Comparison of ENCODE assay signal across 28 mouse cellular contexts in genomic region chr10:5685608-5686007, GRCm38 (mm10). TPM values are rescaled to one million over a fixed set of nuclear protein-coding genes. Genes with fewer than 3 reads are reported as not detected.
DNase-seq lines count a peak whose midpoint lies in the region; ATAC-seq and TF ChIP-seq lines count a peak whose summit lies in the region.
"Had no signal": no experiment of that assay in that cellular context is flagged by ENCODE, and none has a peak within 500 bp of the region (broad histone marks: within the 10 kb centered on the region; RNA-seq: fewer than 3 reads in every experiment).

No protein-coding gene starts in this region.

- H3K4me3 ChIP-seq in lung, embryonic 14.5 days (ENCODE audit: low read depth, low read length): no peak overlapping the region
- H3K4me3 ChIP-seq in liver, embryonic 13.5 days (replicated peaks): no peak overlapping the region
- no peak overlapping the region for H3K4me3 ChIP-seq in hindbrain, embryonic 12.5 days
- H3K4me3 ChIP-seq: embryonic facial prominence, embryonic 10.5 days; forebrain, embryonic 15.5 days; limb, embryonic 15.5 days; neural tube, embryonic 12.5 days had no signal

- H3K27me3 ChIP-seq in lung, embryonic 14.5 days (ENCODE audit: insufficient read depth, low read length): no peaks in the 10 kb centered on the region
- H3K27me3 ChIP-seq in liver, embryonic 13.5 days: no peaks in the 10 kb centered on the region
- no peaks in the 10 kb centered on the region for H3K27me3 ChIP-seq in hindbrain, embryonic 12.5 days
- H3K27me3 ChIP-seq: forebrain, embryonic 15.5 days; limb, embryonic 15.5 days; neural tube, embryonic 12.5 days; Patski had no signal

- no peak overlapping the region for H3K9ac ChIP-seq in lung, embryonic 14.5 days
- no peak overlapping the region for H3K9ac ChIP-seq in liver, embryonic 13.5 days
- no peak overlapping the region for H3K9ac ChIP-seq in hindbrain, embryonic 12.5 days
- H3K9ac ChIP-seq: forebrain, embryonic 15.5 days; limb, embryonic 15.5 days; neural tube, embryonic 12.5 days had no signal

- no peak overlapping the region for H3K27ac ChIP-seq in lung, embryonic 14.5 days (ENCODE audit: low read depth)
- peak overlapping the region; percentile 45 for H3K27ac ChIP-seq in liver, embryonic 13.5 days
- no peak overlapping the region for H3K27ac ChIP-seq in hindbrain, embryonic 12.5 days
- H3K27ac ChIP-seq: embryonic facial prominence, embryonic 10.5 days; forebrain, embryonic 15.5 days; limb, embryonic 15.5 days; neural tube, embryonic 12.5 days had no signal

- no peak overlapping the region for H3K4me2 ChIP-seq in lung, embryonic 14.5 days
- peak overlapping the region; percentile 32 for H3K4me2 ChIP-seq in liver, embryonic 13.5 days
- H3K4me2 ChIP-seq in hindbrain, embryonic 12.5 days (replicated peaks): no peak overlapping the region
- H3K4me2 ChIP-seq: forebrain, embryonic 15.5 days; heart, embryonic 11.5 days; limb, embryonic 15.5 days; neural tube, embryonic 12.5 days had no signal

- intact Hi-C loops in left cerebral cortex, postnatal 14 days (cut with DNase I): no loop called here

- no peak for TF ChIP-seq CTCF in lung, embryonic 14.5 days (IDR thresholded peaks at IDR 0.05; ENCODE audit: low read depth)

- H3K36me3 ChIP-seq in lung, embryonic 14.5 days (ENCODE audit: insufficient read depth): no peaks in the 10 kb centered on the region
- H3K36me3 ChIP-seq in liver, embryonic 13.5 days: no peaks in the 10 kb centered on the region
- no peaks in the 10 kb centered on the region for H3K36me3 ChIP-seq in hindbrain, embryonic 12.5 days
- H3K36me3 ChIP-seq: embryonic facial prominence, embryonic 10.5 days; forebrain, embryonic 15.5 days; limb, embryonic 15.5 days; neural tube, embryonic 12.5 days had no signal

- no peak for ATAC-seq in lung, embryonic 14.5 days (ENCODE audit: insufficient read depth)
- ATAC-seq in liver, embryonic 13.5 days (ENCODE audit: low read depth): peak; percentile 95
- ATAC-seq in hindbrain, embryonic 12.5 days (ENCODE audit: low FRiP score): no peak
- ATAC-seq: CD4-positive, CD25-positive, alpha-beta regulatory T cell, adult 4 months; forebrain, embryonic 15.5 days; Patski had no signal

- peak; percentile 13 for DNase-seq in lung, embryonic 14.5 days
- DNase-seq in lung, postnatal 14 days: no peak
- DNase-seq in liver, embryonic 13.5 days: peak; percentile 27
- peak; percentile 7 for DNase-seq in lung, postnatal 25 days (ENCODE audit: low spot score)
- DNase-seq in left cerebral cortex, postnatal 14 days (ENCODE audit: low spot score in 2 of 2): no peak
- DNase-seq in embryo, embryonic 11 days: no peak
- DNase-seq: cerebellum, adult 9-11 months; gastrocnemius, postnatal 10 days; heart, adult 11 months; kidney, adult 11 months; kidney, postnatal 4 days; layer of hippocampus, adult 9-11 months; left cerebral cortex, postnatal 4 days; midbrain, embryonic 14.5 days had no signal

- H3K4me1 ChIP-seq in lung, embryonic 14.5 days (ENCODE audit: insufficient read depth): no peaks in the 10 kb centered on the region
- H3K4me1 ChIP-seq in liver, embryonic 13.5 days (replicated peaks): peaks cover 14% of the 10 kb centered on the region
- no peaks in the 10 kb centered on the region for H3K4me1 ChIP-seq in hindbrain, embryonic 12.5 days
- H3K4me1 ChIP-seq: embryonic facial prominence, embryonic 10.5 days; forebrain, embryonic 15.5 days; limb, embryonic 15.5 days; neural tube, embryonic 12.5 days had no signal

- no peaks in the 10 kb centered on the region for H3K9me3 ChIP-seq in lung, embryonic 14.5 days (ENCODE audit: low read depth, low read length)
- H3K9me3 ChIP-seq in liver, embryonic 13.5 days (replicated peaks): no peaks in the 10 kb centered on the region
- H3K9me3 ChIP-seq in hindbrain, embryonic 12.5 days (replicated peaks): no peaks in the 10 kb centered on the region
- H3K9me3 ChIP-seq: embryonic facial prominence, embryonic 10.5 days; forebrain, embryonic 15.5 days; limb, embryonic 15.5 days; neural tube, embryonic 12.5 days had no signal

- WGBS in lung, embryonic 14.5 days: 12% methylated on average over 6 of the region's 6 CpGs
- WGBS in liver, embryonic 13.5 days (ENCODE audit: insufficient replicate concordance): 27% methylated on average over 6 of the region's 6 CpGs
- 82% methylated on average over 6 of the region's 6 CpGs for WGBS in hindbrain, embryonic 12.5 days

RNA-seq across cellular contexts. Expression of gene Vip, which starts 46.6 kb away (rescaled TPM):
- polyA plus RNA-seq in lung, embryonic 14.5 days (2014; fragmentation: Nextera tagmentation; extraction: Ambion mirVana): 0.16 TPM in 1 of 2 replicates, not detected in the other
- polyA plus RNA-seq in liver, embryonic 13.5 days (2015; fragmentation: Nextera tagmentation; extraction: Ambion mirVana): 0.13 and 0.16 TPM in 2 replicates
- 0.67 and 1.0 TPM in 2 replicates for polyA plus RNA-seq in hindbrain, embryonic 12.5 days (2016; fragmentation: Nextera tagmentation; extraction: Ambion mirVana)
- total RNA-seq in left cerebral cortex, postnatal 14 days (2021): 10 to 100 TPM; 41.3 to 50.5 TPM
- total RNA-seq: adrenal gland, adult 18-20 months; common myeloid progenitor, adult 5-6 weeks; megakaryocyte, adult 5-6 weeks had no signal
- polyA plus RNA-seq: CD4-positive, CD25-positive, alpha-beta regulatory T cell, adult 4 months; embryonic facial prominence, embryonic 10.5 days; forebrain, embryonic 15.5 days; heart, embryonic 11.5 days; heart, postnatal 0 days; limb, embryonic 15.5 days; Patski; spleen, adult 2 months; testis, adult 2 months had no signal

Comparison
In these comparisons a context has a peak if more than half of its experiments do, and no peak if none do; other contexts are left out.
1. DNase-seq: peak in lung, embryonic 14.5 days (single experiment), liver, embryonic 13.5 days (single experiment) and lung, postnatal 25 days (single experiment); none in lung, postnatal 14 days (single experiment), left cerebral cortex, postnatal 14 days (0 of 2) and embryo, embryonic 11 days (single experiment).